Mouse (Mus musculus): ENCODE measurements around the gene Dusp1. TPM values are rescaled to one million over a fixed set of nuclear protein-coding genes. Genes with fewer than 3 reads are reported as not detected.

Gene Dusp1
- polyA plus RNA-seq, 1 experiment from 2014 or later = 27.1 TPM

GRCm38 (mm10) chr17:26560526-26561289 lies 1.2 kb downstream of the Dusp1 start:
- peak; percentile 62 for ATAC-seq
- Histone ChIP-seq H3K4me3 (ENCODE audit: low read length) (peak overlapping the region; percentile 85), H3K9ac (ENCODE audit: low read depth, low read length) (peak overlapping the region; percentile 87), H3K27ac (ENCODE audit: low read depth, low read length) (peak overlapping the region; percentile 84), H3K4me2 (ENCODE audit: low read length) (peak overlapping the region; percentile 62), H3K27me3 (replicated peaks; ENCODE audit: control insufficient read depth, insufficient read depth, low read length) (no peaks in the 10 kb centered on the region), H3K4me1 (ENCODE audit: control insufficient read depth, insufficient read depth, low read depth, low read length) (peaks cover 23% of the 10 kb centered on the region), H3K36me3 (ENCODE audit: control insufficient read depth, insufficient read depth, low read length) (0 out of 2 replicates have a peak, but pooled peaks cover 4% of the 10 kb centered on the region), H3K9me3 (ENCODE audit: control insufficient read depth, low read length) (no peaks in the 10 kb centered on the region)
- WGBS = 38% methylated on average over 9 of the region's 9 CpGs

GRCm38 (mm10) chr17:26553033-26553432 lies 8.9 kb downstream of the Dusp1 start:
- H3K4me2 ChIP-seq (ENCODE audit: low read length) = no peak overlapping the region
- no peak overlapping the region for H3K9ac ChIP-seq (ENCODE audit: low read depth, low read length)
- H3K4me3 ChIP-seq (ENCODE audit: low read length) = no peak overlapping the region
- H3K4me1 ChIP-seq (ENCODE audit: control insufficient read depth, insufficient read depth, low read depth, low read length) = no peaks in the 10 kb centered on the region; the same call in 1 of the 2 replicates
- 75% methylated on average over 3 of the region's 3 CpGs for WGBS
- no peaks in the 10 kb centered on the region for H3K36me3 ChIP-seq (ENCODE audit: control insufficient read depth, insufficient read depth, low read length)
- no peak overlapping the region for H3K27ac ChIP-seq (ENCODE audit: low read depth, low read length)
- H3K9me3 ChIP-seq (ENCODE audit: control insufficient read depth, low read length) = no peaks in the 10 kb centered on the region
- H3K27me3 ChIP-seq (replicated peaks; ENCODE audit: control insufficient read depth, insufficient read depth, low read length) = no peaks in the 10 kb centered on the region; the same call in 1 of the 2 replicates
- no peak for ATAC-seq

- no peaks in the 10 kb centered on the region; the same call in 1 of the 2 replicates for H3K4me1 ChIP-seq (ENCODE audit: control insufficient read depth, insufficient read depth, low read depth, low read length)
- H3K4me2 ChIP-seq (ENCODE audit: low read length) = no peak overlapping the region
- no peak overlapping the region for H3K4me3 ChIP-seq (ENCODE audit: low read length)
- H3K27ac ChIP-seq (ENCODE audit: low read depth, low read length) = no peak overlapping the region
- no peak overlapping the region for H3K9ac ChIP-seq (ENCODE audit: low read depth, low read length)
- no peaks in the 10 kb centered on the region; the same call in 1 of the 2 replicates for H3K27me3 ChIP-seq (replicated peaks; ENCODE audit: control insufficient read depth, insufficient read depth, low read length)
- no peak for ATAC-seq
- no peaks in the 10 kb centered on the region for H3K36me3 ChIP-seq (ENCODE audit: control insufficient read depth, insufficient read depth, low read length)
- no peaks in the 10 kb centered on the region for H3K9me3 ChIP-seq (ENCODE audit: control insufficient read depth, low read length)
- 86% methylated on average over 6 of the region's 6 CpGs for WGBS
These were observed 10.8 kb downstream of the Dusp1 start for GRCm38 (mm10) chr17:26551104-26551503.

- ATAC-seq = no peak
- Histone ChIP-seq H3K4me3 (ENCODE audit: low read length) (no peak overlapping the region), H3K36me3 (ENCODE audit: control insufficient read depth, insufficient read depth, low read length) (no peaks in the 10 kb centered on the region), H3K9ac (ENCODE audit: low read depth, low read length) (no peak overlapping the region), H3K27me3 (replicated peaks; ENCODE audit: control insufficient read depth, insufficient read depth, low read length) (no peaks in the 10 kb centered on the region; the same call in 1 of the 2 replicates), H3K4me2 (ENCODE audit: low read length) (no peak overlapping the region), H3K27ac (ENCODE audit: low read depth, low read length) (no peak overlapping the region), H3K9me3 (ENCODE audit: control insufficient read depth, low read length) (no peaks in the 10 kb centered on the region), H3K4me1 (ENCODE audit: control insufficient read depth, insufficient read depth, low read depth, low read length) (no peaks in the 10 kb centered on the region; the same call in 1 of the 2 replicates)
- WGBS = 15% methylated on average over 12 of the region's 12 CpGs
These were observed 12.6 kb downstream of the Dusp1 start for GRCm38 (mm10) chr17:26549148-26549809.

GRCm38 (mm10) chr17:26548566-26548965 lies 13.4 kb downstream of the Dusp1 start:
- WGBS = 9% methylated on average over 4 of the region's 5 CpGs

GRCm38 (mm10) chr17:26547771-26548170 lies 14.2 kb downstream of the Dusp1 start:
- Histone ChIP-seq H3K36me3 (ENCODE audit: control insufficient read depth, insufficient read depth, low read length) (no peaks in the 10 kb centered on the region), H3K4me2 (ENCODE audit: low read length) (no peak overlapping the region), H3K4me1 (ENCODE audit: control insufficient read depth, insufficient read depth, low read depth, low read length) (no peaks in the 10 kb centered on the region; the same call in 1 of the 2 replicates), H3K4me3 (ENCODE audit: low read length) (no peak overlapping the region), H3K27me3 (replicated peaks; ENCODE audit: control insufficient read depth, insufficient read depth, low read length) (no peaks in the 10 kb centered on the region; the same call in 1 of the 2 replicates), H3K9me3 (ENCODE audit: control insufficient read depth, low read length) (no peaks in the 10 kb centered on the region), H3K9ac (ENCODE audit: low read depth, low read length) (no peak overlapping the region), H3K27ac (ENCODE audit: low read depth, low read length) (no peak overlapping the region)
- 45% methylated on average over 7 of the region's 7 CpGs for WGBS
- no peak for ATAC-seq

More at GRCm38 (mm10) chr17:26548566-26548965, 13.4 kb downstream of the Dusp1 start:
- Histone ChIP-seq H3K27ac (ENCODE audit: low read depth, low read length) (no peak overlapping the region), H3K4me2 (ENCODE audit: low read length) (no peak overlapping the region), H3K9ac (ENCODE audit: low read depth, low read length) (no peak overlapping the region), H3K4me1 (ENCODE audit: control insufficient read depth, insufficient read depth, low read depth, low read length) (no peaks in the 10 kb centered on the region; the same call in 1 of the 2 replicates), H3K9me3 (ENCODE audit: control insufficient read depth, low read length) (no peaks in the 10 kb centered on the region), H3K4me3 (ENCODE audit: low read length) (no peak overlapping the region), H3K27me3 (replicated peaks; ENCODE audit: control insufficient read depth, insufficient read depth, low read length) (no peaks in the 10 kb centered on the region; the same call in 1 of the 2 replicates), H3K36me3 (ENCODE audit: control insufficient read depth, insufficient read depth, low read length) (no peaks in the 10 kb centered on the region)
- no peak for ATAC-seq

- Histone ChIP-seq H3K27ac (ENCODE audit: low read depth, low read length) (no peak overlapping the region), H3K4me1 (ENCODE audit: control insufficient read depth, insufficient read depth, low read depth, low read length) (no peaks in the 10 kb centered on the region; the same call in 1 of the 2 replicates), H3K4me2 (ENCODE audit: low read length) (no peak overlapping the region), H3K9ac (ENCODE audit: low read depth, low read length) (no peak overlapping the region), H3K27me3 (replicated peaks; ENCODE audit: control insufficient read depth, insufficient read depth, low read length) (no peaks in the 10 kb centered on the region; the same call in 1 of the 2 replicates), H3K36me3 (ENCODE audit: control insufficient read depth, insufficient read depth, low read length) (no peaks in the 10 kb centered on the region), H3K9me3 (ENCODE audit: control insufficient read depth, low read length) (no peaks in the 10 kb centered on the region), H3K4me3 (ENCODE audit: low read length) (no peak overlapping the region)
- ATAC-seq = no peak
- WGBS = 85% methylated on average over 8 of the region's 8 CpGs
These were observed 17.5 kb downstream of the Dusp1 start for GRCm38 (mm10) chr17:26544319-26544963.

GRCm38 (mm10) chr17:26540083-26540482 lies 21.8 kb downstream of the Dusp1 start:
- Histone ChIP-seq H3K36me3 (ENCODE audit: control insufficient read depth, insufficient read depth, low read length) (no peaks in the 10 kb centered on the region), H3K4me1 (ENCODE audit: control insufficient read depth, insufficient read depth, low read depth, low read length) (no peaks in the 10 kb centered on the region), H3K9me3 (ENCODE audit: control insufficient read depth, low read length) (no peaks in the 10 kb centered on the region), H3K9ac (ENCODE audit: low read depth, low read length) (no peak overlapping the region), H3K27me3 (replicated peaks; ENCODE audit: control insufficient read depth, insufficient read depth, low read length) (no peaks in the 10 kb centered on the region), H3K27ac (ENCODE audit: low read depth, low read length) (no peak overlapping the region), H3K4me3 (ENCODE audit: low read length) (no peak overlapping the region), H3K4me2 (ENCODE audit: low read length) (no peak overlapping the region)
- ATAC-seq = no peak
- WGBS = 71% methylated on average over 5 of the region's 5 CpGs
